Mouse (Mus musculus) G1E (cell line): ENCODE measurements around the gene Csf3.

Experiments
- CTCF ChIP-seq: IDR thresholded peaks from 2 replicates; pipeline ENCODE4 v1.5.1; 2012; ENCODE audit warnings: low read depth, low read length, inconsistent platforms, mixed read lengths
- TAL1 ChIP-seq: conservative IDR thresholded peaks from 2 replicates; pipeline ENCODE4 v1.6.1; 2012; ENCODE audit warnings: low read depth, low read length, inconsistent platforms, mixed read lengths

GRCm38 (mm10) chr11:98750351-98751201 lies 49.5 kb downstream of the Csf3 start:
- TF ChIP-seq CTCF, result no peak
- TF ChIP-seq TAL1, result no peak
